Mouse (Mus musculus) lung, embryonic 16.5 days (tissue): ENCODE measurements at regions not wholly inside any gene's neighbourhood (a gene's known extent, or its start where the extent isn't known, plus 50 kb on each side); places are given as distances from the start of the nearest gene placed in this dataset.
"Not testable (repeated sequence)": the region's sequence is repeated elsewhere in the genome, so short reads cannot be mapped to it uniquely, and the experiment has no call there.

ENCODE experiments used
- ATAC-seq: fragments of 200-750 bp; cut with Nextera tagmentation; 2 replicates; pipeline ENCODE4 v1.8.0; 2017; ENCODE audit warnings: low read depth, mild to moderate bottlenecking, moderate library complexity
- H3K27ac ChIP-seq: fragments of 300-500 bp; sonication (generic); 2 replicates; pipeline ENCODE4 v1.5.1; 2014; ENCODE audit warnings: mild to moderate bottlenecking, control low read depth, low read length
- H3K27me3 ChIP-seq: fragments of 300-500 bp; sonication (generic); 2 replicates; pipeline ENCODE4 v1.6.1; 2014; ENCODE audit warnings: low read depth, low read length, mixed read lengths; ENCODE audit not compliant: control insufficient read depth, insufficient read depth
- H3K36me3 ChIP-seq: fragments of 300-500 bp; sonication (generic); 2 replicates; pipeline ENCODE4 v1.6.1; 2014; ENCODE audit warnings: low read length; ENCODE audit not compliant: control insufficient read depth, insufficient read depth
- H3K4me1 ChIP-seq: fragments of 300-500 bp; sonication (generic); replicated peaks from 2 replicates; pipeline ENCODE4 v1.6.1; 2014; ENCODE audit warnings: low read length, mixed read lengths; ENCODE audit not compliant: control insufficient read depth, insufficient read depth
- H3K4me2 ChIP-seq: fragments of 300-500 bp; sonication (generic); 2 replicates; pipeline ENCODE4 v1.6.1; 2014; ENCODE audit warnings: low read depth, low read length, control low read depth
- H3K4me3 ChIP-seq: fragments of 300-500 bp; sonication (generic); 2 replicates; pipeline ENCODE4 v1.5.1; 2014; ENCODE audit warnings: mild to moderate bottlenecking, low read length, control low read depth
- H3K9ac ChIP-seq: fragments of 300-500 bp; sonication (generic); 2 replicates; pipeline ENCODE4 v1.6.1; 2014; ENCODE audit warnings: low read length, control low read depth
- H3K9me3 ChIP-seq: fragments of 300-500 bp; sonication (generic); 2 replicates; pipeline ENCODE4 v1.6.1; 2016; ENCODE audit warnings: low read length; ENCODE audit not compliant: control insufficient read depth
- WGBS: fragments of 180-500 bp; shearing (Covaris S2); extraction: QIAGEN DNeasy Blood & Tissue Kit; methylation state at CpG from one replicate; pipeline ENCODE4 v1.1.7; 2014; 5-methylcytosine and 5-hydroxymethylcytosine counted together

DNA sequence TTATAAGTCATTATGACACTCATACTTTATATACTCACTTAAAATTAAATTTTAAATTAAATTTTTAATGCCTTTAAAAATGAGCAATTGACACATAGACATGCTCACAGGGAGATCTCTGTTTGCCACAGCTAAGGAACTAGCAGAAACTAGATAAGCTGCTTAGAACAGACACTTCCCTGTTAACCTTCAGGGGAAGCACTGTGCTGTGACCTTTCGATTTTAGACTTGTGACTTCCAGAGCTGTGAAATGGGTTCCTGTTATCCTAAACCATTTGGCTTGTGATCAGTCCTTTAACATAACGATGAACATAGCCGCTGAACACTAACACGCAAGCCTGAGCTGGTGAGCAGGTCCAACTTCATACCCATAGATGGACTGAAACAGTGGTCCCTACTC is 68.4 kb upstream of the Zcchc2 start:
- Histone ChIP-seq H3K4me1 (no peaks in the 10 kb centered on the region), H3K36me3 (no peaks in the 10 kb centered on the region), H3K4me2 (no peak overlapping the region), H3K9me3 (no peaks in the 10 kb centered on the region), H3K27ac (no peak overlapping the region), H3K4me3 (no peak overlapping the region), H3K9ac (no peak overlapping the region), H3K27me3 (no peaks in the 10 kb centered on the region)
- WGBS: 83% methylated on average over 4 of the region's 4 CpGs
- ATAC-seq: no peak

DNA sequence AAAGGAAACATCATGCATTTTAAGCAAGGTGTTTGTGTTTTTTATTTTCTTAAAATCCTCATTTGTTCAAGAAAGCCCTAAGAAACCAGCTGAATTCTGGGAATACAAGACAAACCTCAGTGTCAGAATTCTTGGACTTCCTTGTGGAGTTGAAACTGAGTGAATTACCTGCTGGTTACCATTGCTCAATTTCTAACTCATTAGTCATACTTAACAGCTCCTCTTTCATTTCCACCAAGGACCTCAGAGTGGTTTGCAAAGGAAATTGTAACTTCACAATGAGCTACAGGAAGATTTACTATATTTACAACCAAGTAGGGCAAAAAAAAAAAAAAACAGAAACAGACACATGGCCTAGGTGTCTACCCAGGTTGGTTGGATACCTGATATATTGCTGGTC is 67.6 kb upstream of the Zcchc2 start:
- H3K4me1 ChIP-seq: no peaks in the 10 kb centered on the region
- no peak overlapping the region for H3K4me2 ChIP-seq
- H3K4me3 ChIP-seq: no peak overlapping the region
- ATAC-seq: no peak
- no peak overlapping the region for H3K27ac ChIP-seq
- H3K27me3 ChIP-seq: no peaks in the 10 kb centered on the region
- no peaks in the 10 kb centered on the region for H3K36me3 ChIP-seq
- H3K9ac ChIP-seq: no peak overlapping the region
- H3K9me3 ChIP-seq: no peaks in the 10 kb centered on the region

DNA sequence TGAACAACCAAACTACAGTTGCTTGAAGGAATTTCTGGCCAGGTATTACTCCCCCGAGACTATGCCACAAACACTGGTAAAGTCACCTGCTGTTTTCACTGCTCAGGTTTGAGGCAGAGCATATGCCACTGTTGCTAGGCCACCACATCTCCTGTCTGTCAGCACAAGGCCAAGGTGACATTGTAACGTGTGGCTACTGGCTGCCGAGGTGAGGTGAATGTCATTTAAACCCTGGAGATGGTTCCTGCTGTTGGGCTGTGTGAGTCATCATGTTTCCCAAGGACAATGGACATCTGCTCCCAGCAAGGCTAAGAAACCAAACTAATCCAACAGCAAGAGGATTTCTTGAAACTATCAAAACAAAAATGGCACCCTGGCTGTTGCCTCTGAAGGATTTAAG is 67.2 kb upstream of the Zcchc2 start:
- ATAC-seq: no peak
- no peaks in the 10 kb centered on the region for H3K9me3 ChIP-seq
- 64% methylated on average over 3 of the region's 3 CpGs for WGBS
- no peak overlapping the region for H3K4me3 ChIP-seq
- H3K27me3 ChIP-seq: no peaks in the 10 kb centered on the region
- H3K4me1 ChIP-seq: no peaks in the 10 kb centered on the region
- H3K4me2 ChIP-seq: no peak overlapping the region
- H3K36me3 ChIP-seq: no peaks in the 10 kb centered on the region
- no peak overlapping the region for H3K27ac ChIP-seq
- H3K9ac ChIP-seq: no peak overlapping the region

DNA sequence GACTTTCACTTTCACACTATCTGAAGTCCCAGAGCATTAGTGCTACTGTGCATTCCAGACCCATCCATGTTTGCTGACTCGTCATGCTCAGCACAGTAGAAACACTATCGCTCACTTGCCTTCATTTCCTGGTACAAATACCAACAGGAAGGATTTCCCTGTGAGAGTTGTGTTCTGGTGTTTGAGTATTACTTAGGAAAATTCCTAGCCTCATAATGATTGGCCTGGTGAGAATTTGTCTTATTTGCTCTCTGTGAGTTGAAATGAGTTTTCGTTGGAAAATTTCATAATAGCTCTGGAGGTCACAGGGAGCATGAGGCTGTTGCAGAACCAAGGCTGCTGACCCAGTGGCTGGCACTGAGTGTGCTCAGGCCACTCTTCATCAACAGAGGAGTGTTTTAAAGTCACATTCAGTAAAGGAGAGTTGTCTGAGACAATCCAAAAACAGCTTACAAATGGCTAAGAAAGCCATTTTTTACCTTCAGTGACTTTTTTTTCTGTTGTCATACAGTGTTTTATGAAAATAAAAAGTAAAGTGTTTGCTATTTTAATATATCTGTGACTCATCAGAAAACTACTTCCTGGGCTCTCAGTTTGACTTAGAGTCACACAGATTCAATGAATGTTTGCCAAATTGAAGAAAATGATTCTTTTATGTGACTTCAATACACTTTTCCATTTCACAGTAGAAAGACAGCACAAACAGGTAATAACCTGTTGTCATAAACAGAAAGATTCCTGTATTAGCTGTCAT is 64.4 kb upstream of the Zcchc2 start:
- Histone ChIP-seq H3K9ac (no peak overlapping the region), H3K27ac (no peak overlapping the region), H3K9me3 (no peaks in the 10 kb centered on the region), H3K4me3 (no peak overlapping the region), H3K4me2 (no peak overlapping the region), H3K4me1 (no peaks in the 10 kb centered on the region), H3K36me3 (no peaks in the 10 kb centered on the region), H3K27me3 (no peaks in the 10 kb centered on the region)
- 0 out of 2 replicates have a peak, but pooled peaks have one; percentile 17 for ATAC-seq
- 46% methylated on average over 3 of the region's 3 CpGs for WGBS

DNA sequence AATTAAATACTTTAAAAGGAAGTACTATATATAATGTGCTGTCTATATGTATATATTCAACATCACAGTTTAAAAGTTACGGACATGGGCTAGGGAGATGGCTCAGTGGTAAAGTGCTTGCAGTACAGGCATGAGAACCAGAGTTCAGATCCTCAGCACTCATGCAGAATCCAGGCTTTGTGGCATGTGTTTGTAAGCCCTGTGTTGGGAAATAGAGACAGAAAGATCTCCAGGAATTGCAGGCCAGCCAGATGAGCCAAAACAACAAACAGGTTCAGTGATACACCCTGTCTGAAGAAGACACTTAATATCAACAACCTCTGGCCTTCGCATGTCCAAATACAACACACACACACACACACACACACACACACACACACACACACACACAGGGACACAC is 63.3 kb upstream of the Zcchc2 start:
- Histone ChIP-seq H3K4me2 (no peak overlapping the region), H3K4me3 (no peak overlapping the region), H3K9ac (no peak overlapping the region), H3K27me3 (no peaks in the 10 kb centered on the region), H3K9me3 (no peaks in the 10 kb centered on the region), H3K36me3 (no peaks in the 10 kb centered on the region), H3K4me1 (no peaks in the 10 kb centered on the region), H3K27ac (no peak overlapping the region)
- WGBS: 82% methylated on average over 2 of the region's 2 CpGs
- no peak for ATAC-seq

GRCm38 (mm10) chr1:105930841-105931240 is 59.4 kb upstream of the Zcchc2 start:
- Histone ChIP-seq H3K9ac (no peak overlapping the region), H3K9me3 (no peaks in the 10 kb centered on the region), H3K36me3 (no peaks in the 10 kb centered on the region), H3K27me3 (no peaks in the 10 kb centered on the region), H3K4me2 (no peak overlapping the region), H3K4me3 (no peak overlapping the region), H3K27ac (no peak overlapping the region), H3K4me1 (no peaks in the 10 kb centered on the region)
- no peak for ATAC-seq

DNA sequence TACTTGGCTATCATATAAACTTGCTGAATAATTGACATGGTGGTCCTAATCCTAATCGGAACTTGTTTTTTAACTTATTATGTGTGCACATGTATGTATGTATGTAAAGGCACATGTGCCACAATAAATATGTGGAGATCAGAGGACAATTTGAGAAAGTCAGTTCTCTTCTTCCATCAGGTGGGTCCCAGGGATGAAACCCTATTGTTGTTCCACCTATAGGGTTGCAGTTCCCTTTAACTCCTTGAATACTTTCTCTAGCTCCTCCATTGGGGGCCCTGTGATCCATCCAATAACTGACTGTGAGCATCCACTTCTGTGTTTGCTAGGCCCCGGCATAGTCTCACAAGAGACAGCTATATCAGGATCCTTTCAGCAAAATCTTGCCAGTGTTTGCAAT is 56.0 kb upstream of the Zcchc2 start:
- not testable (repeated sequence) for H3K4me1 ChIP-seq, ATAC-seq, H3K27ac ChIP-seq, H3K9me3 ChIP-seq, H3K27me3 ChIP-seq, H3K4me2 ChIP-seq, H3K4me3 ChIP-seq, H3K36me3 ChIP-seq, H3K9ac ChIP-seq
- WGBS: 90% methylated on average over 2 of the region's 2 CpGs
